Mouse (Mus musculus) gastrocnemius, adult 8-10 months (tissue): ENCODE results near the gene Cstad. TPM values are rescaled to one million over a fixed set of nuclear protein-coding genes. Genes with fewer than 3 reads are reported as not detected.
A peak's percentile ranks its signal among the peaks of the same experiment; 100 is the strongest.

ENCODE experiments used
- DNase-seq, 2 experiments: peaks; one replicate each; pipeline ENCODE4 v3.0.0; 2022; ENCODE audit warnings: low spot score in 2 of 2
- total RNA-seq, 4 experiments: library from RNA; stranded (reverse); gene quantifications; 2 replicates each; pipeline ENCODE4 v1.2.4; 2022

The Cstad gene
- total RNA-seq, result 1 to 10 TPM in 2 of 4 experiments, under 1 TPM in 2; 0.41 to 1.7 (median 0.77) TPM

DNA sequence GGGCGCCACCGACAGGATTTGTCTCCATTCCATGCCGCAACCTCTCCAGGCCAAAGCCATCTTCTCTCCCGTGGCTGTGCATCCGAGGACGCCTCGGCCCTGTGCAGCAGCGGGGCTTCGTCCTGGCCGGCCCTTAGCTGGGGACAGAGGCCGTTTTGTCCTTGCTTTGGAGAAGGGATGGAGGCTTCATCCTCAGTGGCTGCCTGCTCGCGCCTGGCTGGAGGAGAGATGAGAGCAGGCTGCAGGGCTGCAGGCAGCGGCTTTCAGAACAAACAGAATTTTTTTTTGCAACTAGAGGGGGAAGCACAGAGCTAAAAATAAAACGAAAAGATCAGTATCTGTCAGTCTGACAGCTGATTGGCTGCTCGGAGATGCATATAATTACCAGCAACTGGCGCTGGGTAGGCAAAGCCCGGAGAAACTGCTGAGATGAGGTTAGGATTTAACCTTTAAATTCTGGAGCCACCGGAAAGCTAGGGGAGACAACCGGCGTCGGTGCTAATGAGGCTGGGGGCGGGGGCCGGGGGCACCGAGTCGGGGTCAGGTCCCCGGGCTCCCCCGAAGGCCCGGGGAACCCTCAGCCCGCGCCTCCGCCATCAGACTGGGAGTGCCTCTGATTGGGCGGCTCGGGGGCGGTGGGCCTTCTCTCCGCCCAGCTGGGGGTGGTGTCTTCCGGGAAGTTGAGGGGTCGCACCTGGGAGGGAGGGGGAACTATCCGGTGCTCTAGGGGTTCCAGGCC is at the start of gene Cstad:
Cstad (plus strand) TSS at position 400 of the 739 bp plus-strand sequence.
- DNase-seq, result peak in 1 of 2 experiments; percentile 55

DNA sequence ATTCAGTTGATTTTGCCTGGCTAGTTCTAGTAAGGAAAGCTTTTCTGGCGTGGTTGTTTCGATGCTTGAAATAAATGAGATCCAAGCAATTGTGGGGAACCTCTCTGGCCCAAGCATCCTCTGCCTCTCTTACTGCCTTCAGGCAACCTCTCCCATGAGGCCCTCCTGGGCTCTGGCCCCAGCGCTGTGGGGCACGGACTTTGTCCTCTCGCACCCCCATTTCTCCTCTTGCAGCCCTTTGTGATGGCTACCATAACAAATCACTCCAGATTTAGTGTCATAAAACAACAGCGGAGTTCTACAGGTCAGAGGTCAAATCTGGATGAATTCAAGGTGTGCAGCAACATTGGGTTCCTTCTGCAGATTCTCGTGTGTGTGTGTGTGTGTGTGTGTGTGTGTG is 49.1 kb upstream of the Cstad start:
- no peak for DNase-seq

DNA sequence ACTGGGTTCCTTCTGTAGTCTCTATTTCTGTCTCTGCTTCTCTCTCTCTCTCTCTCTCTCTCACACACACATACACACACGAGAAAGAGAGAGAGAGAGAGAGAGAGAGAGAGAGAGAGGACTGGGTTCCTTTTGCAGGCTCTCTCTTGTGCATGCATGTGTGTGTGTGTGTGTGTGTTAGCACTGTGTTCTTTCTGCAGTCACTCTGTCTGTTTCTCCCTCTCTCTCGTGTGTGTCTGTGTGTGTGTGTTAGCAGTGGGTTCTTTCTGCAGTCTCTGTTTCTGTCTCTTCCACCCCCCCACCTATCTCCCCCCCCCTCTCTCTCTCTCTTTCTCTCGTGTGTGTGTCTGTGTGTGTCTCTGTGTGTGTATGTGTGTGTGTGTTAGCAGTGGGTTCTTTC is 48.6 kb upstream of the Cstad start:
- DNase-seq, result no peak

DNA sequence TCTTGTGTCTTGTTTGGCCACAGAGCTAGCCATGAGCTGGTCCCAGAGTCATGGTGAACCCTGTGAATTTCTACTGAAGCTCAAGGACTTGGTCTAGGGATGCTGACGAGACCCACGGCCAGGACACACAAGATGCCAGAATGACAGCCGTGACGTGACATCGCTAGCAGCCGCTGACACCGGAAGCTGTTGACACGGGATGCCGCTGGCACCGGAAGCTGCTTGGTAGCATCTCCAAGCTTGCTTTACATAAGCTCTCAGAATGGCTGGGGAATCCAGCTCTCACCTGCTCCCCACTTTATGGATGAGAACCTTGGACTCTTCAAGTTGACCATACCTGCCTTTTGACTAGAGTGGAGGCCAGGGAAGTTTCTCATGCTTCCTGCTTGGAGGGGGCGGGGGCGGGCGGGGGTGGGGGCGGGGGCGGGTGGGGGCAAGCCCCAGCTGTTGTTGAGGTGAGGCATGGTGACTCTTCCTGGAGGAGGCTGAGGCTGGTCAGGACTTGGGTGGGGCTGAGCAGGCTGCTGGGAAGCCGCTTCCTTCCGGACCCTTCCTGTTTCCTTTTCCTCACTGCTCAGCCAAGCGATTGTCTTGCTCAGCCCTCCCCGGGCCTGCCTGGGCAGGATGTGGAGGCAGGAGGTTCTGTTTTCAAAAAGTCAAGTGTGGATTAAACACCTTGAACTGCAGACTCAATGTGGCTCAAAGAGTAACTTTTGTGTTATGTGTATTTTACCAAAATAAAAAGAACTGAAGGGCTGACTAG is 47.2 kb upstream of the Cstad start:
- no peak for DNase-seq

DNA sequence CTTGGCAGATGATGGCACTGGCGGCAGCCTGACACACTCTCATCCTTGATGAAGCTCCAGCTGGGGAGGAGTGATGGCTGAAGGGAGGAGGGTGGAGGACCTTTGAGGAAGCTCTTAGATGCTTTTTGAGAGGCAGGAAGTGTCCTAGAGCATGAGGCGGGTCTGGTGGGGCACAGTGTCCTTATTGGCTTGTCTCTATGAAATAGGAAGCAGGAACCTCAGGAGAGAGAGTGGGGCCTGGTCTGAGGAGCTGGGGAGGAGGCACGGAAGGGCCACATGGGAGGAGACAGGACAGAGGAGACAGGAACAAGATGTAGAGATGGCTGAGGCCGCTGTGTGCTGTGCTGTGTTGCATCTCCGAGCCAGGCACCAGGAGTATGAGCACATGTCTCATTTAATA is 43.3 kb upstream of the Cstad start:
- no peak for DNase-seq

DNA sequence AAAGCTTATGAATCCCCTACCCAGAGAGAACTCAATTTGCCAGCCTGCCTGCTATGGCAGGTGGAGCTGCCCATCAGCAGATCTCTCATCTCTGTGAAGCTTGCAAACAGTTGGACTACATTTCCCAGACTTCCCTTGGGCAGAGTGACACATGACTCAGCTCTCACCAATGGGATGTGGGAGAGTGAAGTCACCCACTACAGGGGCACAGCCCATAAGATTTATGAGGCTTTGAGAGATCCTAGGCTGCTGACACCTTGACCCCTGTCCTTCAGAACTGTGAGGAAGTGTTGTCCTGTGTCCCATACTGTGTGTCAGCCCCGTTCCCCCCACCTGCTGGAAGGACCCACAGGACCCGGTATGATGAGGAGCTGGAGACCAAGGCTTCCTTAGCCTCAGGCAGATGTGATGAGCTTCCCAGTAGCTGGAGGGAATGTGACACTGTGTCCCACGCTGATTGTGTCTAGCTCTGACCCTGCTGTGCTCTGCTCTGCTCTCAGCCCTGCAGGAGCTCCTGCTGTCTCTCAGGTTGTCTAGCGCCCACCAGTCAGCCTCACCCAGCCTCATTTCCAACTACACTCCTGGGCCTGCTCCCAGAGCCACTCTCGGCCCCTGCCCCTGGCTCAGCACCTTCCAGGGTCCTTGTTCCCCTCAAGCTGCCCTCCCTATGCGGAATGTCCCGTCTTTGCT is 40.8 kb upstream of the Cstad start:
- no peak for DNase-seq

DNA sequence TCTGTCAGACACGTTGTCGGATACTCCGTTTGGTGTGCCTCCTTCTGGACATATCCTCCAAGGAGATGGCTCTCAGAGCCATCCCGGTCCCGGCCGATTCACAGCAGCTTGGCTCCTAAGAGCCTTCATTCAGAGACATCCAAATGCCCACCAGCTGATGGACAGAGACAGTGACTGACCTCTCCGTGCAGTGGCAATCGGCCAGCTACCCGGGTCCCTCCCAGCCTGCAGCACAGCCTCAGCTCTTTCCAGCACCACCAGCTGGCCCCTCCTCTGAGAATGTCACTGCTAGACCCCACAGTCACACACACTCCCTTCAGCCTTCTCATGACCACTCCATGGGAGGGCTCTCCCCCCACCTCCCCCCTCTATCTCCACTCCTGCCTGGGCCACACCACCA is 39.6 kb upstream of the Cstad start:
- no peak for DNase-seq

DNA sequence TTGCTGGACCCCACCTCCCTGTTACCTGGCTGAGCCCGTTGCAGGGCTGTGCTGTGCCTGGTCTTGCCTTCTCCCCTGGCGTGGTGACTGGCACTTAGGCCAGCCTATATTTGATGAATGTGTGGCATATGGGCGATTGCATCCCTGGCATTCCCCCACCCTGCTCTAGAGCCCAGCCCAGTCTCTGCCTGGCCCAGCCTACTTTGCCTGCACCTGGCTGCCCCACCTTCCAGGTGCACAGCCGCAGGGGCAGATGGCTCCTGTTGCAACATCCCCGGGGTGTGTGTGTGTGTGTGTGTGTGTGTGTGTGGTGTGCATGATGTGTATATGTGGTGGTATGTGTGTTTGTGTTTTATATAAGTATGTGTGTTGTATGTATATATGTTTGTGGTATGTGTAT is 38.3 kb upstream of the Cstad start:
- no peak for DNase-seq

DNA sequence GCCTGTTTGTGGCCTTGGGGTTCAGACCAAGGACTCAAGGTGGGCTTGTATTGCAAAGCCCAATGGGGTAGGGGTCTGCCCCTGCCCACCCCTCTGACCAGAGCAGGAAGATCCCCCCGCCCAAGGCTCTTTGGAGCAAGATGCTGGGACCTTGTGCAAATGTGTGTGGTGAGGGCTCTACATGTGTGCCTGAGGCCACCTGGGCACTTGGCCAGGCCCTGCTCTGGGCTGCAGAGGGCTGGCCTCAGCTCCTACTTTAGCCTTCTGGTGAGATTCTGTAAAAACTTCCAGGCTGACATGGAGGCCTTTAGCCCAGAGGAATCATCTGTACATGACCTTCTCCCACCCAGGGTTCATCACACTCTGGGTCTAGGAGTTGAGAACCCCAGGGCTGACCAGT is 35.3 kb upstream of the Cstad start:
- DNase-seq, result no peak

DNA sequence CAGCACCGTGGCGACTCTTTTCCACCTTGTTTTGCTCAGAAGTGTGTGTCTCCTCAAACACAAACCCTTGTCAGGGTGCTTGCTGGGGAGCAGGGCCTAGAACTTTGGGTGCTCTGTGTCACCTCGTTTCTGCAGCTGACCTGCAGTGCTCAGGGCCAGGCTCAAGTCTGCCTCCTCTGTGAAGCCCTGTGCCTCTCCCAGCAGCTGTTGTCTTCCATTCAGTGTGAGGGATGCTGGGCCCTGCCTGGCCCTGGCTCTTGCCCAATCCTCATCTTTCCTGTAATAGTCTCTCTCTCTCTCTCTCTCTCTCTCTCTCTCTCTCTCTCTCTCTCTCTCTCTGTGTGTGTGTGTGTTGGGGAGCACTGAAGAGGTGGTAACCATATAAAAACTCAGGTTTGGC is 32.3 kb upstream of the Cstad start:
- DNase-seq, result no peak

DNA sequence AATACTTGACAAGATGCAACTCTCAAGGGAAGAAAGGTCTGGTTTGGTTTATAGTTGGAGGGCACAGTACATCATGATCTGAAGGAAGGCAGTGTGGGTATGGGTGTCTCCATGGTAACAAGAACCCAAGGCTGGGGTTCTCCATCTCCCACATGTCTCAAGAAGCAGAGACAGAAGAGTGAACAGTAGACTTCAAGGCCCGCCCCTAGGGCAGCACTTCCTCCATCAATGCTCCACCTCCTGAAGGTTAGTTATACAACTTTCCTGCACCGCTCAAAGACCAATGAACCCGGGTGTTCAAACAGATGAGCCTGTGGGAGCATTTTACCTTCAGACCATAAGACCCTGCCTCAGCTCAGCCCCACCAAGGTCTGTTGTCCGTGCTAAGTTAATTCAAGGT is 23.2 kb upstream of the Cstad start:
- DNase-seq, result no peak

DNA sequence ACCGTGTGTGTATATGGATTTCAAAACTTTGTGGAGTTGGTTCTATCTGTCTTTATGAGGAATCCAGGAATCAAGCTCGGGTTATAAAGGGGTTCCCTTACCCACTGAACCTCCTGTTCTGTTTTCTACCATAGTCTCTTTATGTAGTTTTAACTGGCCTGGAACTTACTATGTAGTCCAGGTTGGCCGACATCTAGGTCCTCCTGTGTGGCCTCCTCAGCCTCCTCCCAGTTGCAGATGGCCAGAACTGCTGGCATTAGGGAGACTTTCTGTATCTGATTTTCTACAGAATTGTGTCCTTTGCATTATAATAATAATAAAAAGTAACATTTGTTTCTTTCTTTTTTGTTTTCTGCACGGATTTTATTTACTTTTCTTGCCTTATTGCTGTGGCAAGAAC is 21.3 kb upstream of the Cstad start:
- no peak for DNase-seq

DNA sequence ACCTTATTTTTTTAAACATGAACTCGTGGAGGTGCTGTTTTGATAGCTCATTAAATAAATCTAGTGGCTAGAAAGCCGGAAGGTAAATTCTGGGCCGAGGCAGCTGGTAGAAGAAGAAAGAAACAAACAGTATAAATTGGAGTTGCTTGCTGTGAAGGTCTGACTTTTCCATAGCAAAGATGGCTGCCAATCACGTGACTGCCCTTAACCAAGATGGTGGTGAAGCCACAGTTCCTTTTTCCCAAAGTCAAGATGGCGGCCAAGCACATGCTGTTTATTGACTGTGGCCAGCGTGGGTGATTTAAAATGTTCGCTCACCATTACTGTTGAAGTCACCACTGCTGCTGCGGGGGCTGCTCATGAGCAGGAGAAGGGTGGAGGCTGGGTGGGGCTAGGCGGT is 17.8 kb upstream of the Cstad start:
- no peak for DNase-seq

DNA sequence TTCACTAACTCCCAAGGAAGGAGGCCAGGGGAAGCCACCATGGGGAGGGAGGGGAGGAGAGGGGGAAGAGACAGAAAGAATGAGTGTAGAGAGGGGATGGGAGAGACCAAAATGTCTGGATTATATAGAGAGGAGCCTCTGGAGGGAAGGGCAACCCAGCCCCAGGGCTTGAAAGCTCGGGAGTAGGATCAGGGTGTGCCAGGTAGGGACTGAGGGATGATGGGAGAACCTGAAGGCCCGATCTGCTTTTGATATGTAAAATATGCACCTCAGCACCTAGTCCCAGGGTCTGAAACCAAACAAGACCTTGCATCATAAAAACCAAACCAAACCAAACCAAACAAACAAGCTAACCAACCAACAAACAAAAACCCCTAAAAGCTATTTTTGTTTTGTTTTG is 16.8 kb upstream of the Cstad start:
- no peak for DNase-seq

DNA sequence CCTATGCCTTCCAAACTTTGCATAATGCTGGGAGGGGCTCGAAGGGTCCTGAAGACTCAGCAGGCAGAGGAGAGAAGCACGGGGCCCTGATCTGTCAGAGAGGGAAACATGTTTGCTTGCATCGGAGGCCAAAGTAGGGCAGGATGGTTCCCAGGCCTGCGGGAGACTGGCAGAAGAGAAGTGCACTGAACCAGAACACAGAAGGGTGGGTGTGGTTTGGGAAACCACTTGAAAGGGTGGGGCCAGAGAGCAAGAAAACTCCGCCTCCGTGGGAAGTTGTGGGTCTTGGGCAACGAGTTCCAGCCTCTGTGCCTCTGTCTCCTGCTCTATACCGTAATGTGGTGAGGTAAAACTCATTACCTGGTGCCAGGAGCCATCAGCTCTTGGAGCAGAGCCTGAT is 7.7 kb upstream of the Cstad start:
- no peak for DNase-seq

DNA sequence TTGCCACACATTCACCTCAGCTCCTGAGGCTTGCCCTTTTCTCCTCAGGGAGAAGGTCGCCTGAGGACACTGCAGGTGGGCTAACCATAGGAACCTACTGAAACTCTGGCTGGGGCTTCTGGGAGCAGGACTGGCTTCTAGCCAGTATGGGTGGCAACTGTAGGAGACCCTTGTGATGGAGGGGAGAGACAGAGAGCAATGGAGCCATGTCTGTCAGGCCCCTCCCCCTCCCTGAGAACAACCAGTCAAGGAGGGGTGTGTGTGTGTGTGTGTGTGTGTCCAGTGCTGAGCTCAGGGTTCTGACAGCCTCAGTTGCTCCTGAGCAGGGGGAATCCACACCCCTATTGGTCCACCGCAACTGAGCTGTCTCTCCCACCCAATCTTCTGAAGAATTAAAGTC is 7.2 kb upstream of the Cstad start:
- DNase-seq, result no peak

DNA sequence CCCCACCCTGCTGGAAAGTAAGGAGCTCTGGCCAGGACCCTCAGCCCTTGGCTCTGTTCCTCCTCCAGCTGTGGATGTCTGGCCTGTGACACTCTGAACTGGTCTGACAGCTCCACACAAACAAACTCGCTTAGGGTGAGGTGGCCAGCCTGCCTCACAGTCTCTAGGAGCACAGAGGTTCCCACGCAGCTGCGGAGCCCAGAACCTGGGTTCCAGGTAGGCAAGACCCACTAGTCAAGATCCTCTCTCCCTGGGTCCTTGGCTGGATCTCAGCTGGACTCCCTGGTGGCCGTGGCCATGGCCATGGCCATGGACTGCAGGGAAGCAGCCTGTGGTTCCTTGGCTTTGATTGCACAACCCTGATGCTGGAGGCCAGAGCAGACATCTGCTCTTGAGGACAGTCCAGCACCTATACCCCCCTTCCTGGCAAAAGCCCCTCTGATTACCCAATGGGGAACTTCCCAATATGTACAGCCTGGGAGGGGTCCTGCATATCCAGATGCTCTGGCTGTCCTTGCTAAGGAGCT is 5.8 kb upstream of the Cstad start:
- DNase-seq, result peak in 1 of 2 experiments; percentile 55

DNA sequence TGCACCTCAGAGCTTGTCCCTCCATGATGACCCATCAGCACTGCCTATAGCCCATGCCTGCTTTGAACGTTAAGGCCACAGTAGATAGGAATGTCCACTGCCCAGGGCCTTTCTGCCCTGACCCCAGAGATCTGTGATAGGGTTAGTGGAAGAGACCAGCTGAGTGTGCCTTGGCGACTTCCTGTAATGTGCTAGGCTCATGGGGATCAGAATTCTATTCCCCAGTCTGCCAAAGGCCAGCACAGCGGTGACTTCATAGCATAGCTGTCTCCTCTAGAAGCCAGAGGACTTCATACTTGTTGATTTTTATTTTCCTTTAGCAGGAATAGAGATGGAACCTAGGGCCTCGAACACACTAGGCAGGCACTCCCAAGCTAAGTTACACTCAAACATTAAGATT is 5.1 kb upstream of the Cstad start:
- DNase-seq, result no peak

DNA sequence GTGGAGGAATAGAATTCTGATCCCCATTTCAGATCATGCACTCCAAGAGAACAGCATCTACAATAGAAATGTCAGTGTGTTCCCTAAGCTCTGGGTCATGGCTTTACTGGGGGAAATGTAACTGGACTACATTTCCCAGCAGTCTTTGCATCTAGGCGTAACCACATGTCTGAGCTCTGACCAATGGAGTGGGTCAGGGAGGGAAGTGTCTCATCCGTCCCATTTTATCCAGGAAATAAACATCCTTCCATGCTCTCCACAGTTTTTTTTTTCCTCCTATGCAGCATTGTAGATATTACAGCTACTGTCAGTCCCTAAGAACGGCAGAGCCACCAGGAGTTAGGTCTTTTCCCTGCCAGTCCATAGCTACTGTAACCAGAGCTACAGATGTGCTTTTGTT is 3.9 kb upstream of the Cstad start:
- DNase-seq, result no peak

DNA sequence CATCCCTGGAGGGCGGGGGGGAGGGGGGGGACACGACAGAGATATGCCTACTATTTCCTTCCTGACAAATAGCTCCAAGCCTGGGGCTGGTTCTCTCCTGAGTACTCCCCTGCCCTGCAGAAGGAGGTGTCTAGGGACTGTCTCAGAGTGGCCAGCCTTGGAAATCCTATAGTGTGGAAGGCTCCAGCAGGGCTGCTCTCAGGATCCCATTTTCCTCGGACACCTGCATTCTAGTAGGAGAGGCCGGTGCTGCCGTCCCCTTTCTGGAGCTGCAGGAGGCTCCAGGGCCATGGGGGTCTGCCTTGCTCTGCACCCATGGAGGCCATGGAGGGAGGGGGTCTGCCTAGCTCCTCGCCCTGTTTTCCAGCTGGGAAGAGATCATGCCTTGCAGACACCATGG is 2.4 kb upstream of the Cstad start:
- DNase-seq, result no peak

DNA sequence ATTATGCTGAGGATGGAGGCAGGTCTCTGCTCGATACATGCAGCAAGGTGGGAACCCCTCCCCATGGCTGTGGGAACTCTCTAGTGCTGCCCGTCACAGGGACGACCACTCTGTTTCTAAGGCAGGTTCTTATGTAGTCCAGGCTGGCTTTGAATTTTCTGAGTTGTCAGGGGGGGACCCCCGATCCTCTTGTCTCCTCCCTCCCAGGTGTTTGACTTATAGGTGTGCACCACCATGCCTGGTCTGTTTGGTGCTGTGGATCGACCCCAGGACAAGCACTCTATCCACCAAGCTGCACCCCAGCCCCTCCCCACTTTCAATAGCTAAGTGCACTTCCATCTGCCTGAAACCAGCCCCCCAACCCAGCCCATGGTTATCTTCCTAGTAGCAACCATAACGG is 1.9 kb upstream of the Cstad start:
- no peak for DNase-seq

DNA sequence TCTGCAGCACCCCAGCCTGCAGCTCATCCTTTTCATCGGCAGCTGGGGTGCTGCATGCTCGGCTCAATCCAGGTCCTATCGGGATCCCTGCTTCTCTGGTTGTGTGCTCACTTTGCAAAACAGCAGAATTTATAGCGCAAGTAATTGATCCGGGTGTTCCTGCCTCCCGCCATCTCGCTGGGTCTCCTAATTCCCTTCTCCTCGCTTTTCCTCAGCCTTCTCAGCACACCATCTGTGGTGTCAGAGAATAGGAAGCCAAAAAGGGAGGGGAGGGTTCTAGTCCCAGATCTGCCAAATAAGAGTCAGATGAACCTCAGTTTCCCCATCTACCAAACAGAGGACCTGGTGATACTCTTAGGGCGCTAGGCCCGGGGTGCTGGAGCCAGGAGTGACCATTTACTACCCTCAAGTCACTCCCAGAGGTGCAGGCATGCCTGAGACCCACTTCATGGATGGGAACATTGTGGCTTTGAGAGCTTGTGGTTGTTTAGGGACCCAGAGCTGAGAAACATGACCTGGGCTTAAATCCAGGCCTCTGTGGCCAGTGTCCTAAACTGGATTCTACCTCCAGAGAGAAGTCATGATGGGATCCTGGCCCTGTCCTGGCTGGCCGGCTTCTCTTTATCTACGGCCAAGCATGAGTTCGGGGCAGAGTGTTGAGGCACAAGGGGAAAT is 1.1 kb upstream of the Cstad start:
- DNase-seq, result no peak
